Mouse (Mus musculus) lung, embryonic 15.5 days (tissue): ENCODE data around the gene Gm49405. TPM values are rescaled to one million over a fixed set of nuclear protein-coding genes. Genes with fewer than 3 reads are reported as not detected.

Source experiments
- ATAC-seq: fragments of 200-750 bp; cut with Nextera tagmentation; 2 replicates; pipeline ENCODE4 v1.8.0; 2017; ENCODE audit warnings: moderate number of reproducible peaks, borderline replicate concordance; ENCODE audit not compliant: low FRiP score, low TSS enrichment; ENCODE audit errors: extremely low read depth
- H3K27ac ChIP-seq: fragments of 300-500 bp; sonication (generic); 2 replicates; pipeline ENCODE4 v1.5.1; 2015; ENCODE audit warnings: moderate library complexity, mild to moderate bottlenecking, inconsistent platforms
- H3K27me3 ChIP-seq: fragments of 300-500 bp; sonication (generic); 2 replicates; pipeline ENCODE4 v1.6.1; 2015; ENCODE audit warnings: inconsistent platforms
- H3K36me3 ChIP-seq: fragments of 300-500 bp; sonication (generic); 2 replicates; pipeline ENCODE4 v1.6.1; 2015; ENCODE audit warnings: inconsistent platforms
- H3K4me1 ChIP-seq: fragments of 300-500 bp; sonication (generic); 2 replicates; pipeline ENCODE4 v1.6.1; 2015; ENCODE audit warnings: inconsistent platforms
- H3K4me2 ChIP-seq: fragments of 300-500 bp; sonication (generic); 2 replicates; pipeline ENCODE4 v1.6.1; 2015; ENCODE audit warnings: inconsistent platforms, mild to moderate bottlenecking, moderate library complexity
- H3K4me3 ChIP-seq: fragments of 300-500 bp; sonication (generic); 2 replicates; pipeline ENCODE4 v1.5.1; 2015; ENCODE audit warnings: mild to moderate bottlenecking, inconsistent platforms
- H3K9ac ChIP-seq: fragments of 300-500 bp; sonication (generic); 2 replicates; pipeline ENCODE4 v1.6.1; 2015; ENCODE audit warnings: inconsistent platforms
- H3K9me3 ChIP-seq: fragments of 300-500 bp; sonication (generic); 2 replicates; pipeline ENCODE4 v1.6.1; 2016; ENCODE audit warnings: inconsistent platforms
- WGBS: fragments of 180-500 bp; shearing (Covaris S2); methylation state at CpG from one replicate; pipeline ENCODE4 v1.1.7; 2015; 5-methylcytosine and 5-hydroxymethylcytosine counted together
- polyA plus RNA-seq: library from polyadenylated mRNA; unstranded; fragments of >200 nt; fragmentation: Nextera tagmentation; extraction: Ambion mirVana; gene quantifications from 2 replicates; pipeline ENCODE4 v1.2.1, GENCODE M21; 2015

Gm49405 gene
- polyA plus RNA-seq, 1 experiment from 2014 or later = 2.4 TPM

- Histone ChIP-seq H3K9me3 (no peaks in the 10 kb centered on the region), H3K27me3 (no peaks in the 10 kb centered on the region), H3K27ac (no peak overlapping the region), H3K36me3 (no peaks in the 10 kb centered on the region), H3K4me3 (no peak overlapping the region), H3K9ac (no peak overlapping the region), H3K4me2 (no peak overlapping the region), H3K4me1 (peaks cover 16% of the 10 kb centered on the region)
- 20% methylated on average over 6 of the region's 6 CpGs for WGBS
- no peak for ATAC-seq
Measured at GRCm38 (mm10) chr19:3990804-3991203, 9.6 kb upstream of the Gm49405 start.

- Histone ChIP-seq H3K36me3 (no peaks in the 10 kb centered on the region), H3K4me2 (no peak overlapping the region), H3K9me3 (no peaks in the 10 kb centered on the region), H3K4me3 (no peak overlapping the region), H3K4me1 (peaks cover 13% of the 10 kb centered on the region), H3K27me3 (no peaks in the 10 kb centered on the region), H3K9ac (no peak overlapping the region), H3K27ac (no peak overlapping the region)
- ATAC-seq = no peak
- WGBS = 96% methylated on average over 3 of the region's 3 CpGs
Measured at GRCm38 (mm10) chr19:3991562-3991961, 8.9 kb upstream of the Gm49405 start.

- H3K4me1 ChIP-seq = peaks cover 9% of the 10 kb centered on the region
- H3K27ac ChIP-seq = no peak overlapping the region
- H3K27me3 ChIP-seq = no peaks in the 10 kb centered on the region
- no peaks in the 10 kb centered on the region for H3K9me3 ChIP-seq
- no peaks in the 10 kb centered on the region for H3K36me3 ChIP-seq
- WGBS = 80% methylated on average over 3 of the region's 3 CpGs
- no peak overlapping the region for H3K4me2 ChIP-seq
- no peak overlapping the region for H3K4me3 ChIP-seq
- H3K9ac ChIP-seq = no peak overlapping the region
- ATAC-seq = no peak
Measured at GRCm38 (mm10) chr19:3991966-3992365, 8.5 kb upstream of the Gm49405 start.

GRCm38 (mm10) chr19:3992416-3992815 is 8.0 kb upstream of the Gm49405 start, which contains the start of gene Tbx10:
Gene Tbx10 (plus strand): TSS chr19:3992752.
- 46% methylated on average over 5 of the region's 5 CpGs for WGBS
- Histone ChIP-seq H3K36me3 (no peaks in the 10 kb centered on the region), H3K4me3 (no peak within 1 kb of the TSS), H3K9me3 (no peaks in the 10 kb centered on the region), H3K9ac (no peak within 1 kb of the TSS), H3K27me3 (no peaks in the 10 kb centered on the region), H3K4me2 (no peak within 1 kb of the TSS), H3K27ac (no peak within 1 kb of the TSS), H3K4me1 (peaks cover 7% of the 10 kb centered on the region; the same call in 1 of the 2 replicates)
- no peak for ATAC-seq

GRCm38 (mm10) chr19:3994932-3995331 is 5.5 kb upstream of the Gm49405 start:
- Histone ChIP-seq H3K27ac (no peak overlapping the region), H3K4me2 (no peak overlapping the region), H3K9ac (no peak overlapping the region), H3K27me3 (no peaks in the 10 kb centered on the region), H3K36me3 (no peaks in the 10 kb centered on the region), H3K4me1 (peaks cover 15% of the 10 kb centered on the region; the same call in 1 of the 2 replicates), H3K4me3 (no peak overlapping the region), H3K9me3 (no peaks in the 10 kb centered on the region)
- no peak for ATAC-seq
- WGBS = 36% methylated on average over 6 of the region's 6 CpGs

GRCm38 (mm10) chr19:3995505-3995904 is 4.9 kb upstream of the Gm49405 start:
- H3K9ac ChIP-seq = no peak overlapping the region
- no peaks in the 10 kb centered on the region for H3K36me3 ChIP-seq
- H3K9me3 ChIP-seq = no peaks in the 10 kb centered on the region
- no peak for ATAC-seq
- peaks cover 15% of the 10 kb centered on the region; the same call in 1 of the 2 replicates for H3K4me1 ChIP-seq
- H3K4me3 ChIP-seq = no peak overlapping the region
- no peaks in the 10 kb centered on the region for H3K27me3 ChIP-seq
- no peak overlapping the region for H3K27ac ChIP-seq
- no peak overlapping the region for H3K4me2 ChIP-seq
- 46% methylated on average over 3 of the region's 3 CpGs for WGBS

- WGBS = 49% methylated on average over 7 of the region's 7 CpGs
- H3K27ac ChIP-seq = no peak overlapping the region
Measured at GRCm38 (mm10) chr19:3996106-3996505, 4.3 kb upstream of the Gm49405 start.

GRCm38 (mm10) chr19:3996747-3997146 is 3.7 kb upstream of the Gm49405 start:
- Histone ChIP-seq H3K9ac (no peak overlapping the region), H3K36me3 (no peaks in the 10 kb centered on the region), H3K4me2 (no peak overlapping the region), H3K4me3 (no peak overlapping the region), H3K9me3 (no peaks in the 10 kb centered on the region), H3K27ac (no peak overlapping the region), H3K4me1 (peaks cover 23% of the 10 kb centered on the region), H3K27me3 (no peaks in the 10 kb centered on the region)
- ATAC-seq = no peak
- WGBS = 80% methylated on average over 8 of the region's 8 CpGs

More at GRCm38 (mm10) chr19:3996106-3996505, 4.3 kb upstream of the Gm49405 start:
- H3K4me2 ChIP-seq = no peak overlapping the region
- no peak for ATAC-seq
- no peaks in the 10 kb centered on the region for H3K9me3 ChIP-seq
- H3K4me1 ChIP-seq = peaks cover 19% of the 10 kb centered on the region
- H3K9ac ChIP-seq = no peak overlapping the region
- no peak overlapping the region for H3K4me3 ChIP-seq
- H3K27me3 ChIP-seq = no peaks in the 10 kb centered on the region
- H3K36me3 ChIP-seq = no peaks in the 10 kb centered on the region

GRCm38 (mm10) chr19:3997231-3997630 is 3.2 kb upstream of the Gm49405 start:
- no peak for ATAC-seq
- H3K4me2 ChIP-seq = no peak overlapping the region
- no peaks in the 10 kb centered on the region for H3K36me3 ChIP-seq
- no peak overlapping the region for H3K4me3 ChIP-seq
- H3K4me1 ChIP-seq = peaks cover 23% of the 10 kb centered on the region
- H3K27ac ChIP-seq = no peak overlapping the region
- H3K9ac ChIP-seq = no peak overlapping the region
- no peaks in the 10 kb centered on the region for H3K9me3 ChIP-seq
- 42% methylated on average over 8 of the region's 8 CpGs for WGBS
- no peaks in the 10 kb centered on the region for H3K27me3 ChIP-seq

- Histone ChIP-seq H3K27me3 (no peaks in the 10 kb centered on the region), H3K36me3 (no peaks in the 10 kb centered on the region), H3K4me1 (peaks cover 23% of the 10 kb centered on the region), H3K9me3 (no peaks in the 10 kb centered on the region), H3K9ac (no peak overlapping the region), H3K27ac (no peak overlapping the region), H3K4me3 (no peak overlapping the region), H3K4me2 (no peak overlapping the region)
- no peak for ATAC-seq
- 56% methylated on average over 8 of the region's 8 CpGs for WGBS
Measured at GRCm38 (mm10) chr19:3998335-3998734, 2.1 kb upstream of the Gm49405 start.

- Histone ChIP-seq H3K36me3 (no peaks in the 10 kb centered on the region), H3K27ac (no peak overlapping the region), H3K9me3 (no peaks in the 10 kb centered on the region), H3K4me3 (no peak overlapping the region; the same call in 1 of the 2 replicates), H3K4me1 (peaks cover 23% of the 10 kb centered on the region), H3K27me3 (no peaks in the 10 kb centered on the region), H3K9ac (no peak overlapping the region), H3K4me2 (peak overlapping the region; percentile 95)
- 78% methylated on average over 9 of the region's 9 CpGs for WGBS
- no peak for ATAC-seq
Measured at GRCm38 (mm10) chr19:3999121-3999730, 1.2 kb upstream of the Gm49405 start.

GRCm38 (mm10) chr19:4000949-4001525 is 611 bp downstream of the Gm49405 start:
- peaks cover 3% of the 10 kb centered on the region; the same call in 1 of the 2 replicates for H3K36me3 ChIP-seq
- peak overlapping the region; percentile 92 for H3K9ac ChIP-seq
- peak overlapping the region; percentile 91 for H3K4me3 ChIP-seq
- ATAC-seq = no peak
- no peaks in the 10 kb centered on the region for H3K9me3 ChIP-seq
- 15% methylated on average over 17 of the region's 17 CpGs for WGBS
- peak overlapping the region; percentile 100 for H3K27ac ChIP-seq
- peaks cover 18% of the 10 kb centered on the region for H3K4me1 ChIP-seq
- H3K4me2 ChIP-seq = peak overlapping the region; percentile 95
- H3K27me3 ChIP-seq = no peaks in the 10 kb centered on the region
